Mouse (Mus musculus): ENCODE measurements around the gene Oprl1.

Oprl1 gene

GRCm38 (mm10) chr2:181766672-181767557, 52.1 kb downstream of the Oprl1 start:
- no peak for DNase-seq (ENCODE audit: low read depth)

- DNase-seq (ENCODE audit: low read depth) = no peak
Measured at GRCm38 (mm10) chr2:181768451-181768850, 53.6 kb downstream of the Oprl1 start.

- DNase-seq (ENCODE audit: low read depth) = no peak
Measured at GRCm38 (mm10) chr2:181769397-181769796, 54.6 kb downstream of the Oprl1 start.
